Mouse (Mus musculus) midbrain, embryonic 12.5 days (tissue): ENCODE measurements around the gene N4bp2l1. TPM values are rescaled to one million over a fixed set of nuclear protein-coding genes. Genes with fewer than 3 reads are reported as not detected.
"Not testable (repeated sequence)": the region's sequence is repeated elsewhere in the genome, so short reads cannot be mapped to it uniquely, and the experiment has no call there.

Experiments used
- ATAC-seq: fragments of 200-750 bp; cut with Nextera tagmentation; 2 replicates; pipeline ENCODE4 v1.8.0; 2017; ENCODE audit warnings: low read depth, moderate TSS enrichment, moderate library complexity; ENCODE audit not compliant: low FRiP score
- H3K27ac ChIP-seq: fragments of 300-500 bp; sonication (generic); replicated peaks from 2 replicates; pipeline ENCODE4 v1.5.1; 2016; ENCODE audit warnings: mild to moderate bottlenecking
- H3K27me3 ChIP-seq: fragments of 300-500 bp; sonication (generic); 2 replicates; pipeline ENCODE4 v1.6.1; 2016; ENCODE audit warnings: mild to moderate bottlenecking
- H3K36me3 ChIP-seq: fragments of 300-500 bp; sonication (generic); 2 replicates; pipeline ENCODE4 v1.6.1; 2016
- H3K4me1 ChIP-seq: fragments of 300-500 bp; sonication (generic); 2 replicates; pipeline ENCODE4 v1.6.1; 2016
- H3K4me2 ChIP-seq: fragments of 300-500 bp; sonication (generic); replicated peaks from 2 replicates; pipeline ENCODE4 v1.6.1; 2016; ENCODE audit warnings: mild to moderate bottlenecking, moderate library complexity
- H3K4me3 ChIP-seq: fragments of 300-500 bp; sonication (generic); 2 replicates; pipeline ENCODE4 v1.5.1; 2016; ENCODE audit warnings: mild to moderate bottlenecking
- H3K9ac ChIP-seq: fragments of 300-500 bp; sonication (generic); replicated peaks from 2 replicates; pipeline ENCODE4 v1.6.1; 2016; ENCODE audit warnings: mild to moderate bottlenecking, moderate library complexity
- H3K9me3 ChIP-seq: fragments of 300-500 bp; sonication (generic); 2 replicates; pipeline ENCODE4 v1.6.1; 2016; ENCODE audit warnings: mild to moderate bottlenecking
- WGBS: fragments of 180-500 bp; shearing (Covaris S2); methylation state at CpG from one replicate; pipeline ENCODE4 v1.1.7; 2016; 5-methylcytosine and 5-hydroxymethylcytosine counted together
- polyA plus RNA-seq: library from polyadenylated mRNA; unstranded; fragments of >200 nt; fragmentation: Nextera tagmentation; extraction: Ambion mirVana; gene quantifications from 2 replicates; pipeline ENCODE4 v1.2.1, GENCODE M21; 2016

Gene N4bp2l1
- polyA plus RNA-seq: 3.2 and 3.6 TPM in 2 replicates

- H3K27me3 ChIP-seq: peaks cover 45% of the 10 kb centered on the region
These were observed at the start of gene N4bp2l1 for GRCm38 (mm10) chr5:150597088-150597487. Gene N4bp2l1 (minus strand): TSS chr5:150597188.

GRCm38 (mm10) chr5:150644926-150645325, 47.9 kb upstream of the N4bp2l1 start:
- ATAC-seq: no peak
- WGBS: 97% methylated on average over 4 of the region's 4 CpGs
- Histone ChIP-seq H3K4me3 (no peak overlapping the region), H3K36me3 (peaks cover 40% of the 10 kb centered on the region), H3K4me2 (no peak overlapping the region), H3K9me3 (no peaks in the 10 kb centered on the region), H3K9ac (no peak overlapping the region), H3K4me1 (no peaks in the 10 kb centered on the region), H3K27me3 (no peaks in the 10 kb centered on the region), H3K27ac (no peak overlapping the region)

More at GRCm38 (mm10) chr5:150597088-150597487, at the start of gene N4bp2l1:
- Histone ChIP-seq H3K4me2 (no peak within 1 kb of the TSS), H3K9me3 (no peaks in the 10 kb centered on the region), H3K4me1 (peaks cover 7% of the 10 kb centered on the region; the same call in 1 of the 2 replicates), H3K9ac (no peak within 1 kb of the TSS), H3K27ac (no peak within 1 kb of the TSS), H3K36me3 (no peaks in the 10 kb centered on the region), H3K4me3 (no peak within 1 kb of the TSS)
- no peak for ATAC-seq
- WGBS: 84% methylated on average over 7 of the region's 7 CpGs

GRCm38 (mm10) chr5:150643390-150643789, 46.4 kb upstream of the N4bp2l1 start:
- H3K27ac ChIP-seq, H3K9ac ChIP-seq, H3K9me3 ChIP-seq, H3K4me3 ChIP-seq, H3K4me1 ChIP-seq, H3K27me3 ChIP-seq, ATAC-seq, H3K4me2 ChIP-seq: not testable (repeated sequence)
- H3K36me3 ChIP-seq: peaks cover 26% of the 10 kb centered on the region
- WGBS: 93% methylated on average over 4 of the region's 4 CpGs

- Histone ChIP-seq H3K36me3 (peaks cover 24% of the 10 kb centered on the region), H3K4me3 (no peak overlapping the region), H3K9me3 (no peaks in the 10 kb centered on the region), H3K27me3 (no peaks in the 10 kb centered on the region), H3K4me1 (no peaks in the 10 kb centered on the region), H3K27ac (no peak overlapping the region), H3K9ac (no peak overlapping the region), H3K4me2 (no peak overlapping the region)
- 95% methylated on average over 3 of the region's 3 CpGs for WGBS
- ATAC-seq: no peak
These were observed 44.5 kb upstream of the N4bp2l1 start for GRCm38 (mm10) chr5:150641440-150641839.

DNA sequence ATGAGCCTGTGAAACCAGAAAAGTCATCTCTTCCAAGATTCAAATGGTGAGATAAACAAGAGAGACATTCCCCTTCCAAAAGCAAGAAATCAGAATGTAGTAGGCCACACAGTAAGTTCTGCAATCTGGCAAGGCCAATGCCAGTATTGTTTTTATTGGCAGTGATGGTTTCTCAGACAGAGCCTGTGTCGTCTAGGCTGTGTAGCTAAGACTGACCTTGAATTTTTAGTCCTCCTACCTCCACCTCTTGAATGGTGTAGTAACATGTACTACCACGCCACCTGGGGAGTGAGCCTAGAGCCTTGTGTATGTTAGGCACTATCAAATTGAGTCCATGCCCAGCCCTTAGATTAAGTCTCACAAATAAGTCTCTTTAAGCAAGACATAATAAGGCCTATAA, 32.7 kb upstream of the N4bp2l1 start:
- H3K4me2 ChIP-seq: no peak overlapping the region
- WGBS: 89% methylated on average over 2 of the region's 2 CpGs
- H3K4me1 ChIP-seq: no peaks in the 10 kb centered on the region
- no peaks in the 10 kb centered on the region for H3K36me3 ChIP-seq
- H3K9ac ChIP-seq: no peak overlapping the region
- no peaks in the 10 kb centered on the region for H3K27me3 ChIP-seq
- no peaks in the 10 kb centered on the region for H3K9me3 ChIP-seq
- no peak overlapping the region for H3K4me3 ChIP-seq
- H3K27ac ChIP-seq: no peak overlapping the region
- ATAC-seq: no peak

- H3K4me2 ChIP-seq: no peak overlapping the region
- 94% methylated on average over 1 of the region's 1 CpGs for WGBS
These were observed 32.3 kb upstream of the N4bp2l1 start for GRCm38 (mm10) chr5:150629272-150629671.

GRCm38 (mm10) chr5:150625528-150625927, 28.5 kb upstream of the N4bp2l1 start:
- H3K36me3 ChIP-seq: no peaks in the 10 kb centered on the region
- no peak for ATAC-seq
- no peaks in the 10 kb centered on the region for H3K9me3 ChIP-seq
- H3K4me3 ChIP-seq: no peak overlapping the region
- H3K4me1 ChIP-seq: no peaks in the 10 kb centered on the region
- no peaks in the 10 kb centered on the region for H3K27me3 ChIP-seq
- no peak overlapping the region for H3K27ac ChIP-seq
- H3K4me2 ChIP-seq: no peak overlapping the region
- H3K9ac ChIP-seq: no peak overlapping the region
- WGBS: 94% methylated on average over 7 of the region's 7 CpGs

More at GRCm38 (mm10) chr5:150629272-150629671, 32.3 kb upstream of the N4bp2l1 start:
- Histone ChIP-seq H3K9me3 (no peaks in the 10 kb centered on the region), H3K27ac (no peak overlapping the region), H3K4me3 (no peak overlapping the region), H3K36me3 (no peaks in the 10 kb centered on the region), H3K9ac (no peak overlapping the region), H3K27me3 (no peaks in the 10 kb centered on the region), H3K4me1 (no peaks in the 10 kb centered on the region)
- ATAC-seq: no peak

GRCm38 (mm10) chr5:150622792-150623191, 25.8 kb upstream of the N4bp2l1 start:
- Histone ChIP-seq H3K4me3 (no peak overlapping the region), H3K27me3 (no peaks in the 10 kb centered on the region), H3K27ac (no peak overlapping the region), H3K4me2 (no peak overlapping the region), H3K36me3 (no peaks in the 10 kb centered on the region), H3K9me3 (no peaks in the 10 kb centered on the region), H3K4me1 (no peaks in the 10 kb centered on the region), H3K9ac (no peak overlapping the region)
- WGBS: 73% methylated on average over 1 of the region's 1 CpGs
- no peak for ATAC-seq

DNA sequence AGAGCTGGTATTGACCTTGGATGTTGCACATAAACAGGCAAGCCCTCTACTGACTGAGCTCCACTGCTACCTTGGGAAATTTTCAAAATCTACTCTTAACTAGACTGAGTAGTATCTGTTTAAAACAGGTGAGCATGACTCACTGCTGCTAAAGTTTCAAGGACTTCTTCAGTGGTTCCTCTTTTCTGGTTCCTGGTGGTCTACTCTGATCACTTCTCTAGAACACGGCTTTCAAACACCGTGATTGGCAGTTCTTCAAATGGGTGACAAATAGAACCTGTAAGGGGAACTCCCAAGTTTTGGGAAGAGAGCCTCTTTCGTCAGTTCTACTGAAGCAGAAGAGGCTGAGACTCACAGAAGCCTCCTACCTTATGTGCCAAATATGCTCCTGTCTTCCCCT, 24.6 kb upstream of the N4bp2l1 start:
- H3K4me3 ChIP-seq: no peak overlapping the region
- no peaks in the 10 kb centered on the region for H3K9me3 ChIP-seq
- 95% methylated on average over 3 of the region's 3 CpGs for WGBS
- H3K4me2 ChIP-seq: no peak overlapping the region
- H3K9ac ChIP-seq: no peak overlapping the region
- no peak for ATAC-seq
- no peaks in the 10 kb centered on the region for H3K36me3 ChIP-seq
- no peaks in the 10 kb centered on the region for H3K27me3 ChIP-seq
- H3K4me1 ChIP-seq: no peaks in the 10 kb centered on the region
- no peak overlapping the region for H3K27ac ChIP-seq

DNA sequence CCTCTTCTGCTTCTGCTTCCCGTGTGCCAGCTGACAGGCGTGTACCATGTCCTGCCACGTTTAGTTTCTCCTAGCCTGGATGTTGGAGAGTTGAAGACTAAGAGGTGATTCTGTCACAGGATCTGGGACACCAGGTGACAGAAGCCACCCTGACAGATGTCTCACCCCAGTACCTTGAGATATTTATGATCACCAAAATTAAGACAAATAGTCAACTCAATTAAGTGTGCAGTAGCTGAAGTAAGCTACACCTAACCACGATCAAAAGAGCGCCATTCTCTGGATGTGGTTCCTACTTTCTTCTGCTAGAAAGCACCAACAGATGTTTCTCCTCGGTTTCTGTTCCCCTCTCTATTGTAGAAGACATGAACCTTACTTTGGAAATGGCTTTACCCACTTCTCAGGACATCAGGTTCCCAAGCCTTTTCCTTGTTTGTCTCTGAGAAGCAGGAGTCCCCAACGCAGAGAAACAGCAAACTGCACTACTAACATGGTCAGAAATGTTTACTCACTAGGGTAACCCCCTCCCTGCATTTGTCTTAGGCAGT, 23.7 kb upstream of the N4bp2l1 start:
- Histone ChIP-seq H3K9me3 (no peaks in the 10 kb centered on the region), H3K4me2 (no peak overlapping the region), H3K27ac (no peak overlapping the region), H3K27me3 (no peaks in the 10 kb centered on the region), H3K36me3 (no peaks in the 10 kb centered on the region), H3K4me3 (no peak overlapping the region), H3K9ac (no peak overlapping the region), H3K4me1 (no peaks in the 10 kb centered on the region)
- ATAC-seq: no peak
- 89% methylated on average over 7 of the region's 7 CpGs for WGBS

DNA sequence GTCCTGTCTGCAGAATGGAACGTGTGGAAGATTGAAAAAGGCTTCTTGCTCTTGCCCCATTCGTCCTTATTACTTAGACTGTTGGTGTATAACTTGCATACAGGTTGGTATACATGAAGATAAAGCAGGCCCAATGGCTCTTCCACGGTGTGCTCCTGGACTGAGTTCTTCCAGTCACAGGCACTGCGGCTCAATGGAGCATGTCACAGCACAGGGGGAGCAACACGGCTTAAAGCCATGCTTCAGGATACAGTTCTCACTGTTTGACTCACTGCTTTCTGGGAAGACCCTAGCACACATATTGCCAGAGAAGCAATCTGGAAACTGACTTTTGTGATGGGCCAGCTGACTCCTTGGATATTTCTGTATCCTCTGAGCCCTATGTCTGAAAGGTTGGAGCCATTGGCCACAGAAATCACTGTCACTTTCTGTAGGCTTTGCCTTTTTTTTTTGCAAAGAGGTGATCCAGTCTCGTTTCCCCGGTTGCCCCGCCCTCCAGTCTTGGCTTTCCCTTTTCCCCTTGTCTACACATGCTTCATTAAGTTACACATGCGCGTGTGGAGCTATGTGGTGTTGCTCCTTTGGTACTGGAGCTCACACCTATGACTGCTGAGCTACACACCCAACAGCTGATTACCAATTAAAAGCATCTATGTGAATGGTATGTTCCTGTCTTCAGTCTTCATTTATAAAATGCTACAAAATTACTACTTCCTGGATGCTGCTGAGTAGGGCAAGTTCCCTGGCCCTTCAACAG, 21.8 kb upstream of the N4bp2l1 start:
- H3K9ac ChIP-seq: no peak overlapping the region
- H3K9me3 ChIP-seq: no peaks in the 10 kb centered on the region
- no peak for ATAC-seq
- H3K27ac ChIP-seq: no peak overlapping the region
- no peaks in the 10 kb centered on the region for H3K4me1 ChIP-seq
- H3K4me3 ChIP-seq: no peak overlapping the region
- no peak overlapping the region for H3K4me2 ChIP-seq
- no peaks in the 10 kb centered on the region for H3K27me3 ChIP-seq
- 92% methylated on average over 10 of the region's 10 CpGs for WGBS
- H3K36me3 ChIP-seq: no peaks in the 10 kb centered on the region

DNA sequence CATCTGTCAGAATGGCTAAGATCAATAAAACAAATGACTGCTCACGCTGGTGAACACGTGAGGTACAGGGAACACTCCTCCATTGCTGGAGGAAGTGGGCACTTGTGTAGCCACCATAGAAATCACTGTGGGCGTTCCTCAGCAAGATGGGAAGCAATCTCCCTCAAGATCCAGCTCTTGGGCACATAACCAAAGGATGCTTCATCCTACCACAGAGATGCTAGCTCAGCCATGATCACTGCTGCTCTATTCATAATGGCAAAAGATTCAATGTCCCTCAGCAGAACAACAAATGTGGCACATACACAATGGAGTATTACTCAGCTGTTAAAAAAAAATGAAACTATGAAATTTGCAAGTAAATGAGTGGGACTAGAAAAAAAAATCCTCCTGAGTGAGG, 19.7 kb upstream of the N4bp2l1 start:
- 77% methylated on average over 3 of the region's 3 CpGs for WGBS
- Histone ChIP-seq H3K4me1 (no peaks in the 10 kb centered on the region), H3K27ac (no peak overlapping the region)

More for the DNA sequence above, 19.7 kb upstream of the N4bp2l1 start:
- Histone ChIP-seq H3K27me3 (no peaks in the 10 kb centered on the region), H3K4me3 (no peak overlapping the region), H3K9me3 (no peaks in the 10 kb centered on the region), H3K4me2 (no peak overlapping the region), H3K36me3 (no peaks in the 10 kb centered on the region), H3K9ac (no peak overlapping the region)
- no peak for ATAC-seq
